Mouse (Mus musculus): ENCODE results near the gene Atg101. TPM values are rescaled to one million over a fixed set of nuclear protein-coding genes. Genes with fewer than 3 reads are reported as not detected.
A peak's percentile ranks its signal among the peaks of the same experiment; 100 is the strongest.

Gene Atg101
- polyA plus RNA-seq, 1 experiment from 2014 or later, result 75.0 TPM

GRCm38 (mm10) chr15:101293025-101293621 is 9.1 kb downstream of the Atg101 start, which contains the start of gene 6030408B16Rik:
TSS of gene 6030408B16Rik (plus strand) at chr15:101293212.
- H3K4me2 ChIP-seq (ENCODE audit: low read depth, low read length), result peak within 1 kb of the TSS; percentile 44
- 38% methylated on average over 18 of the region's 18 CpGs for WGBS
- H3K27ac ChIP-seq (ENCODE audit: low read length), result peak within 1 kb of the TSS; percentile 93
- H3K9me3 ChIP-seq (ENCODE audit: control insufficient read depth, low read length), result no peaks in the 10 kb centered on the region
- H3K27me3 ChIP-seq (ENCODE audit: control insufficient read depth, insufficient read depth, low read depth, low read length), result no peaks in the 10 kb centered on the region
- peak; percentile 60 for ATAC-seq (ENCODE audit: low read depth)
- H3K4me3 ChIP-seq (ENCODE audit: low read length), result peak within 1 kb of the TSS; percentile 39
- H3K9ac ChIP-seq (ENCODE audit: low read length), result peak within 1 kb of the TSS; percentile 62
- peaks cover 18% of the 10 kb centered on the region for H3K36me3 ChIP-seq (ENCODE audit: control insufficient read depth, insufficient read depth, low read length)
- H3K4me1 ChIP-seq (replicated peaks; ENCODE audit: control insufficient read depth, insufficient read depth, low read length), result no peaks in the 10 kb centered on the region

GRCm38 (mm10) chr15:101294028-101294894 is 10.2 kb downstream of the Atg101 start:
- H3K36me3 ChIP-seq (ENCODE audit: control insufficient read depth, insufficient read depth, low read length), result peaks cover 9% of the 10 kb centered on the region; the same call in 1 of the 2 replicates
- H3K27me3 ChIP-seq (ENCODE audit: control insufficient read depth, insufficient read depth, low read depth, low read length), result no peaks in the 10 kb centered on the region
- peak overlapping the region; percentile 44 for H3K4me2 ChIP-seq (ENCODE audit: low read depth, low read length)
- no peaks in the 10 kb centered on the region for H3K9me3 ChIP-seq (ENCODE audit: control insufficient read depth, low read length)
- ATAC-seq (ENCODE audit: low read depth), result peak; percentile 80
- WGBS, result 31% methylated on average over 16 of the region's 16 CpGs
- H3K9ac ChIP-seq (ENCODE audit: low read length), result peak overlapping the region; percentile 62
- H3K27ac ChIP-seq (ENCODE audit: low read length), result peak overlapping the region; percentile 93
- H3K4me3 ChIP-seq (ENCODE audit: low read length), result peak overlapping the region; percentile 39
- H3K4me1 ChIP-seq (replicated peaks; ENCODE audit: control insufficient read depth, insufficient read depth, low read length), result peaks cover 3% of the 10 kb centered on the region; the same call in 1 of the 2 replicates

GRCm38 (mm10) chr15:101295106-101295505 is 11.0 kb downstream of the Atg101 start:
- H3K4me1 ChIP-seq (replicated peaks; ENCODE audit: control insufficient read depth, insufficient read depth, low read length), result peaks cover 6% of the 10 kb centered on the region; the same call in 1 of the 2 replicates
- peak overlapping the region; percentile 39 for H3K4me3 ChIP-seq (ENCODE audit: low read length)
- H3K4me2 ChIP-seq (ENCODE audit: low read depth, low read length), result peak overlapping the region; percentile 44
- WGBS, result 43% methylated on average over 7 of the region's 7 CpGs
- ATAC-seq (ENCODE audit: low read depth), result peak; percentile 69
- peak overlapping the region; percentile 93 for H3K27ac ChIP-seq (ENCODE audit: low read length)
- peak overlapping the region; percentile 62 for H3K9ac ChIP-seq (ENCODE audit: low read length)
- H3K36me3 ChIP-seq (ENCODE audit: control insufficient read depth, insufficient read depth, low read length), result peaks cover 6% of the 10 kb centered on the region; the same call in 1 of the 2 replicates
- no peaks in the 10 kb centered on the region for H3K9me3 ChIP-seq (ENCODE audit: control insufficient read depth, low read length)
- no peaks in the 10 kb centered on the region for H3K27me3 ChIP-seq (ENCODE audit: control insufficient read depth, insufficient read depth, low read depth, low read length)

- H3K9me3 ChIP-seq (ENCODE audit: control insufficient read depth, low read length), result no peaks in the 10 kb centered on the region
- H3K27me3 ChIP-seq (ENCODE audit: control insufficient read depth, insufficient read depth, low read depth, low read length), result no peaks in the 10 kb centered on the region
- H3K27ac ChIP-seq (ENCODE audit: low read length), result peak overlapping the region; percentile 93
- no peak overlapping the region for H3K9ac ChIP-seq (ENCODE audit: low read length)
- 67% methylated on average over 10 of the region's 10 CpGs for WGBS
- H3K4me2 ChIP-seq (ENCODE audit: low read depth, low read length), result peak overlapping the region; percentile 21; the same call in 1 of the 2 replicates
- peaks cover 6% of the 10 kb centered on the region; the same call in 1 of the 2 replicates for H3K4me1 ChIP-seq (replicated peaks; ENCODE audit: control insufficient read depth, insufficient read depth, low read length)
- ATAC-seq (ENCODE audit: low read depth), result peak; percentile 10
- 0 out of 2 replicates have a peak overlapping the region, but pooled peaks have one; percentile 5 for H3K4me3 ChIP-seq (ENCODE audit: low read length)
- H3K36me3 ChIP-seq (ENCODE audit: control insufficient read depth, insufficient read depth, low read length), result peaks cover 2% of the 10 kb centered on the region; the same call in 1 of the 2 replicates
Observed at GRCm38 (mm10) chr15:101295616-101296015, 11.5 kb downstream of the Atg101 start.

- 0 out of 2 replicates have a peak overlapping the region, but pooled peaks have one; percentile 5 for H3K4me3 ChIP-seq (ENCODE audit: low read length)
- H3K4me1 ChIP-seq (replicated peaks; ENCODE audit: control insufficient read depth, insufficient read depth, low read length), result peaks cover 6% of the 10 kb centered on the region; the same call in 1 of the 2 replicates
- H3K27me3 ChIP-seq (ENCODE audit: control insufficient read depth, insufficient read depth, low read depth, low read length), result no peaks in the 10 kb centered on the region
- no peak overlapping the region for H3K9ac ChIP-seq (ENCODE audit: low read length)
- WGBS, result 56% methylated on average over 11 of the region's 11 CpGs
- no peaks in the 10 kb centered on the region for H3K36me3 ChIP-seq (ENCODE audit: control insufficient read depth, insufficient read depth, low read length)
- H3K9me3 ChIP-seq (ENCODE audit: control insufficient read depth, low read length), result no peaks in the 10 kb centered on the region
- H3K27ac ChIP-seq (ENCODE audit: low read length), result peak overlapping the region; percentile 93
- ATAC-seq (ENCODE audit: low read depth), result no peak
- H3K4me2 ChIP-seq (ENCODE audit: low read depth, low read length), result peak overlapping the region; percentile 21; the same call in 1 of the 2 replicates
Observed at GRCm38 (mm10) chr15:101296091-101296490, 12.0 kb downstream of the Atg101 start.

GRCm38 (mm10) chr15:101297988-101298387 is 13.9 kb downstream of the Atg101 start:
- no peak for ATAC-seq (ENCODE audit: low read depth)
- no peaks in the 10 kb centered on the region for H3K36me3 ChIP-seq (ENCODE audit: control insufficient read depth, insufficient read depth, low read length)
- H3K27ac ChIP-seq (ENCODE audit: low read length), result no peak overlapping the region
- no peak overlapping the region for H3K4me3 ChIP-seq (ENCODE audit: low read length)
- no peak overlapping the region for H3K9ac ChIP-seq (ENCODE audit: low read length)
- peaks cover 6% of the 10 kb centered on the region; the same call in 1 of the 2 replicates for H3K4me1 ChIP-seq (replicated peaks; ENCODE audit: control insufficient read depth, insufficient read depth, low read length)
- H3K9me3 ChIP-seq (ENCODE audit: control insufficient read depth, low read length), result no peaks in the 10 kb centered on the region
- H3K4me2 ChIP-seq (ENCODE audit: low read depth, low read length), result no peak overlapping the region
- H3K27me3 ChIP-seq (ENCODE audit: control insufficient read depth, insufficient read depth, low read depth, low read length), result no peaks in the 10 kb centered on the region
- 37% methylated on average over 7 of the region's 7 CpGs for WGBS

- no peaks in the 10 kb centered on the region for H3K36me3 ChIP-seq (ENCODE audit: control insufficient read depth, insufficient read depth, low read length)
- peaks cover 6% of the 10 kb centered on the region; the same call in 1 of the 2 replicates for H3K4me1 ChIP-seq (replicated peaks; ENCODE audit: control insufficient read depth, insufficient read depth, low read length)
- H3K9me3 ChIP-seq (ENCODE audit: control insufficient read depth, low read length), result no peaks in the 10 kb centered on the region
- no peak overlapping the region for H3K4me3 ChIP-seq (ENCODE audit: low read length)
- no peaks in the 10 kb centered on the region for H3K27me3 ChIP-seq (ENCODE audit: control insufficient read depth, insufficient read depth, low read depth, low read length)
- H3K4me2 ChIP-seq (ENCODE audit: low read depth, low read length), result no peak overlapping the region
- no peak overlapping the region for H3K27ac ChIP-seq (ENCODE audit: low read length)
- H3K9ac ChIP-seq (ENCODE audit: low read length), result no peak overlapping the region
- ATAC-seq (ENCODE audit: low read depth), result no peak
- 23% methylated on average over 6 of the region's 7 CpGs for WGBS
Observed at GRCm38 (mm10) chr15:101298550-101298949, 14.5 kb downstream of the Atg101 start.

- WGBS, result 60% methylated on average over 14 of the region's 14 CpGs
- no peak overlapping the region for H3K27ac ChIP-seq (ENCODE audit: low read length)
Observed at GRCm38 (mm10) chr15:101299480-101299960, 15.4 kb downstream of the Atg101 start.

GRCm38 (mm10) chr15:101300128-101300527 is 16.1 kb downstream of the Atg101 start:
- Histone ChIP-seq H3K4me1 (replicated peaks; ENCODE audit: control insufficient read depth, insufficient read depth, low read length) (peaks cover 6% of the 10 kb centered on the region; the same call in 1 of the 2 replicates), H3K27me3 (ENCODE audit: control insufficient read depth, insufficient read depth, low read depth, low read length) (no peaks in the 10 kb centered on the region), H3K4me2 (ENCODE audit: low read depth, low read length) (no peak overlapping the region), H3K9ac (ENCODE audit: low read length) (no peak overlapping the region), H3K4me3 (ENCODE audit: low read length) (no peak overlapping the region), H3K36me3 (ENCODE audit: control insufficient read depth, insufficient read depth, low read length) (no peaks in the 10 kb centered on the region), H3K9me3 (ENCODE audit: control insufficient read depth, low read length) (no peaks in the 10 kb centered on the region), H3K27ac (ENCODE audit: low read length) (no peak overlapping the region)
- no peak for ATAC-seq (ENCODE audit: low read depth)
- 45% methylated on average over 6 of the region's 6 CpGs for WGBS

More at GRCm38 (mm10) chr15:101299480-101299960, 15.4 kb downstream of the Atg101 start:
- H3K27me3 ChIP-seq (ENCODE audit: control insufficient read depth, insufficient read depth, low read depth, low read length), result no peaks in the 10 kb centered on the region
- peaks cover 6% of the 10 kb centered on the region; the same call in 1 of the 2 replicates for H3K4me1 ChIP-seq (replicated peaks; ENCODE audit: control insufficient read depth, insufficient read depth, low read length)
- H3K4me2 ChIP-seq (ENCODE audit: low read depth, low read length), result no peak overlapping the region
- no peak for ATAC-seq (ENCODE audit: low read depth)
- H3K9me3 ChIP-seq (ENCODE audit: control insufficient read depth, low read length), result no peaks in the 10 kb centered on the region
- H3K36me3 ChIP-seq (ENCODE audit: control insufficient read depth, insufficient read depth, low read length), result no peaks in the 10 kb centered on the region
- H3K4me3 ChIP-seq (ENCODE audit: low read length), result no peak overlapping the region
- no peak overlapping the region for H3K9ac ChIP-seq (ENCODE audit: low read length)
